Mouse (Mus musculus): ENCODE measurements around the gene Tspan15. TPM values are rescaled to one million over a fixed set of nuclear protein-coding genes. Genes with fewer than 3 reads are reported as not detected.

The Tspan15 gene
- total and polyA plus RNA-seq, 3 experiments = 6.1 to 17.7 (median 8.1) TPM

- Histone ChIP-seq H3K27ac (no peak overlapping the region), H3K36me3 (ENCODE audit: control insufficient read depth, insufficient read depth, low read length) (no peaks in the 10 kb centered on the region), H3K9ac (ENCODE audit: low read depth, low read length) (no peak overlapping the region), H3K79me2 (replicated peaks; ENCODE audit: control insufficient read depth, insufficient read depth, low read length) (no peaks in the 10 kb centered on the region), H3K27me3 (ENCODE audit: control insufficient read depth, insufficient read depth, low read length) (no peaks in the 10 kb centered on the region), H3K4me1 (ENCODE audit: control insufficient read depth, insufficient read depth, low read length) (no peaks in the 10 kb centered on the region), H3K4me3 (no peak overlapping the region)
- WGBS = 50% methylated on average over 9 of the region's 9 CpGs
- TF ChIP-seq EP300 (IDR thresholded peaks at IDR 0.05; ENCODE audit: insufficient read depth, low read depth, low read length) = no peak
- no peak for TF ChIP-seq CTCF (IDR thresholded peaks at IDR 0.05)
- TF ChIP-seq POLR2A (IDR thresholded peaks at IDR 0.05; ENCODE audit: insufficient read depth, low read depth, low read length) = no peak
- intact Hi-C loops (cut with DNase I) = no loop called here
- no peak for DNase-seq
Measured at GRCm38 (mm10) chr10:62173941-62174448, 57.1 kb downstream of the Tspan15 start.

GRCm38 (mm10) chr10:62172841-62173553, 58.1 kb downstream of the Tspan15 start:
- no peaks in the 10 kb centered on the region for H3K79me2 ChIP-seq (replicated peaks; ENCODE audit: control insufficient read depth, insufficient read depth, low read length)
- 17% methylated on average over 9 of the region's 9 CpGs for WGBS
- H3K27me3 ChIP-seq (ENCODE audit: control insufficient read depth, insufficient read depth, low read length) = no peaks in the 10 kb centered on the region
- H3K36me3 ChIP-seq (ENCODE audit: control insufficient read depth, insufficient read depth, low read length) = no peaks in the 10 kb centered on the region
- no peak for TF ChIP-seq CTCF (IDR thresholded peaks at IDR 0.05)
- TF ChIP-seq POLR2A (IDR thresholded peaks at IDR 0.05; ENCODE audit: insufficient read depth, low read depth, low read length) = no peak
- no peak for TF ChIP-seq EP300 (IDR thresholded peaks at IDR 0.05; ENCODE audit: insufficient read depth, low read depth, low read length)
- DNase-seq = no peak
- no peaks in the 10 kb centered on the region for H3K4me1 ChIP-seq (ENCODE audit: control insufficient read depth, insufficient read depth, low read length)
- no peak overlapping the region for H3K27ac ChIP-seq
- H3K4me3 ChIP-seq = no peak overlapping the region
- intact Hi-C loops (cut with DNase I) = no loop called here
- H3K9ac ChIP-seq (ENCODE audit: low read depth, low read length) = no peak overlapping the region

GRCm38 (mm10) chr10:62162410-62162809, 68.6 kb downstream of the Tspan15 start:
- H3K4me3 ChIP-seq = no peak overlapping the region
- DNase-seq = peak in 1 of 2 experiments; percentile 13
- no peaks in the 10 kb centered on the region for H3K36me3 ChIP-seq (ENCODE audit: control insufficient read depth, insufficient read depth, low read length)
- no peaks in the 10 kb centered on the region for H3K27me3 ChIP-seq (ENCODE audit: control insufficient read depth, insufficient read depth, low read length)
- 32% methylated on average over 10 of the region's 10 CpGs for WGBS
- H3K27ac ChIP-seq = no peak overlapping the region
- no peak overlapping the region for H3K9ac ChIP-seq (ENCODE audit: low read depth, low read length)
- intact Hi-C loops (cut with DNase I) = no loop called here
- no peaks in the 10 kb centered on the region for H3K4me1 ChIP-seq (ENCODE audit: control insufficient read depth, insufficient read depth, low read length)
- no peaks in the 10 kb centered on the region for H3K79me2 ChIP-seq (replicated peaks; ENCODE audit: control insufficient read depth, insufficient read depth, low read length)
- TF ChIP-seq EP300 (IDR thresholded peaks at IDR 0.05; ENCODE audit: insufficient read depth, low read depth, low read length) (no peak), POLR2A (IDR thresholded peaks at IDR 0.05; ENCODE audit: insufficient read depth, low read depth, low read length) (no peak)

- no peak for TF ChIP-seq CTCF (IDR thresholded peaks at IDR 0.05)
- no peak for TF ChIP-seq POLR2A (IDR thresholded peaks at IDR 0.05; ENCODE audit: insufficient read depth, low read depth, low read length)
- no peak for TF ChIP-seq EP300 (IDR thresholded peaks at IDR 0.05; ENCODE audit: insufficient read depth, low read depth, low read length)
- no peak for DNase-seq
- WGBS = 52% methylated on average over 7 of the region's 7 CpGs
- no peak overlapping the region for H3K4me3 ChIP-seq
- H3K79me2 ChIP-seq (replicated peaks; ENCODE audit: control insufficient read depth, insufficient read depth, low read length) = no peaks in the 10 kb centered on the region
- no peak overlapping the region for H3K9ac ChIP-seq (ENCODE audit: low read depth, low read length)
- H3K36me3 ChIP-seq (ENCODE audit: control insufficient read depth, insufficient read depth, low read length) = no peaks in the 10 kb centered on the region
- H3K4me1 ChIP-seq (ENCODE audit: control insufficient read depth, insufficient read depth, low read length) = no peaks in the 10 kb centered on the region
- H3K27me3 ChIP-seq (ENCODE audit: control insufficient read depth, insufficient read depth, low read length) = no peaks in the 10 kb centered on the region
- intact Hi-C loops (cut with DNase I) = no loop called here
- no peak overlapping the region for H3K27ac ChIP-seq
Measured at GRCm38 (mm10) chr10:62149929-62150328, 81.1 kb downstream of the Tspan15 start.

GRCm38 (mm10) chr10:62147466-62148248, 83.4 kb downstream of the Tspan15 start:
- TF ChIP-seq EP300 (IDR thresholded peaks at IDR 0.05; ENCODE audit: insufficient read depth, low read depth, low read length) (no peak), POLR2A (IDR thresholded peaks at IDR 0.05; ENCODE audit: insufficient read depth, low read depth, low read length) (no peak), CTCF (IDR thresholded peaks at IDR 0.05) (no peak)
- intact Hi-C loops (cut with DNase I) = no loop called here

GRCm38 (mm10) chr10:62145957-62146356, 85.1 kb downstream of the Tspan15 start:
- Histone ChIP-seq H3K9ac (ENCODE audit: low read depth, low read length) (no peak overlapping the region), H3K27me3 (ENCODE audit: control insufficient read depth, insufficient read depth, low read length) (no peaks in the 10 kb centered on the region), H3K4me1 (ENCODE audit: control insufficient read depth, insufficient read depth, low read length) (no peaks in the 10 kb centered on the region), H3K27ac (no peak overlapping the region), H3K79me2 (replicated peaks; ENCODE audit: control insufficient read depth, insufficient read depth, low read length) (no peaks in the 10 kb centered on the region), H3K4me3 (no peak overlapping the region), H3K36me3 (ENCODE audit: control insufficient read depth, insufficient read depth, low read length) (no peaks in the 10 kb centered on the region)
- no peak for DNase-seq
- intact Hi-C loops (cut with DNase I) = no loop called here
- WGBS = 67% methylated on average over 5 of the region's 5 CpGs
- no peak for TF ChIP-seq EP300 (IDR thresholded peaks at IDR 0.05; ENCODE audit: insufficient read depth, low read depth, low read length)
- no peak for TF ChIP-seq POLR2A (IDR thresholded peaks at IDR 0.05; ENCODE audit: insufficient read depth, low read depth, low read length)
- TF ChIP-seq CTCF (IDR thresholded peaks at IDR 0.05) = no peak

More at GRCm38 (mm10) chr10:62147466-62148248, 83.4 kb downstream of the Tspan15 start:
- no peaks in the 10 kb centered on the region for H3K79me2 ChIP-seq (replicated peaks; ENCODE audit: control insufficient read depth, insufficient read depth, low read length)
- DNase-seq = no peak
- H3K36me3 ChIP-seq (ENCODE audit: control insufficient read depth, insufficient read depth, low read length) = no peaks in the 10 kb centered on the region
- no peak overlapping the region for H3K4me3 ChIP-seq
- no peak overlapping the region for H3K9ac ChIP-seq (ENCODE audit: low read depth, low read length)
- no peaks in the 10 kb centered on the region for H3K4me1 ChIP-seq (ENCODE audit: control insufficient read depth, insufficient read depth, low read length)
- H3K27me3 ChIP-seq (ENCODE audit: control insufficient read depth, insufficient read depth, low read length) = no peaks in the 10 kb centered on the region
- no peak overlapping the region for H3K27ac ChIP-seq
- WGBS = 50% methylated on average over 12 of the region's 12 CpGs
